Mouse (Mus musculus): ENCODE data around the gene Enox2. TPM values are rescaled to one million over a fixed set of nuclear protein-coding genes. Genes with fewer than 3 reads are reported as not detected.

Enox2 gene
- polyA plus RNA-seq, 1 experiment from 2014 or later: 2.6 TPM

Other genes with a start within 250 kb of the Enox2 start
- 3.1 and 6.0 TPM in 2 replicates for gene Arhgap36, start 175.7 kb upstream of the Enox2 start, polyA plus RNA-seq (2015; fragmentation: Nextera tagmentation; extraction: Ambion mirVana)

All from liver, embryonic 16.5 days (tissue).